Mouse (Mus musculus): ENCODE results near the gene Siva1. TPM values are rescaled to one million over a fixed set of nuclear protein-coding genes. Genes with fewer than 3 reads are reported as not detected.

Siva1 gene
- polyA plus RNA-seq, 1 experiment from 2014 or later, result 222 TPM

GRCm38 (mm10) chr12:112604022-112604421 is 40.5 kb upstream of the Siva1 start:
- no peak overlapping the region for H3K9ac ChIP-seq (ENCODE audit: low read depth, low read length)
- no peaks in the 10 kb centered on the region for H3K9me3 ChIP-seq (ENCODE audit: control insufficient read depth, low read length)
- no peaks in the 10 kb centered on the region for H3K27me3 ChIP-seq (replicated peaks; ENCODE audit: control insufficient read depth, insufficient read depth, low read length)
- peaks cover 16% of the 10 kb centered on the region for H3K4me1 ChIP-seq (replicated peaks; ENCODE audit: control insufficient read depth, insufficient read depth, low read length)
- WGBS, result 70% methylated on average over 5 of the region's 5 CpGs
- no peak for ATAC-seq (replicated peaks; ENCODE audit: low FRiP score)
- H3K36me3 ChIP-seq (ENCODE audit: control insufficient read depth, insufficient read depth, low read length), result peaks cover 22% of the 10 kb centered on the region
- H3K27ac ChIP-seq (ENCODE audit: low read depth, low read length), result no peak overlapping the region
- no peak overlapping the region for H3K4me2 ChIP-seq
- H3K4me3 ChIP-seq (ENCODE audit: low read depth, low read length), result no peak overlapping the region
- DNase-seq (ENCODE audit: low spot score), result no peak

GRCm38 (mm10) chr12:112604709-112605649 is 39.5 kb upstream of the Siva1 start:
- Histone ChIP-seq H3K4me2 (no peak overlapping the region), H3K36me3 (ENCODE audit: control insufficient read depth, insufficient read depth, low read length) (peaks cover 27% of the 10 kb centered on the region), H3K27me3 (replicated peaks; ENCODE audit: control insufficient read depth, insufficient read depth, low read length) (no peaks in the 10 kb centered on the region), H3K9me3 (ENCODE audit: control insufficient read depth, low read length) (no peaks in the 10 kb centered on the region), H3K4me3 (ENCODE audit: low read depth, low read length) (no peak overlapping the region), H3K27ac (ENCODE audit: low read depth, low read length) (no peak overlapping the region), H3K9ac (ENCODE audit: low read depth, low read length) (no peak overlapping the region), H3K4me1 (replicated peaks; ENCODE audit: control insufficient read depth, insufficient read depth, low read length) (peaks cover 8% of the 10 kb centered on the region)
- ATAC-seq (replicated peaks; ENCODE audit: low FRiP score) (peak; percentile 37), DNase-seq (ENCODE audit: low spot score) (no peak)
- WGBS, result 68% methylated on average over 20 of the region's 20 CpGs

GRCm38 (mm10) chr12:112605766-112606165 is 38.7 kb upstream of the Siva1 start:
- Histone ChIP-seq H3K27me3 (replicated peaks; ENCODE audit: control insufficient read depth, insufficient read depth, low read length) (no peaks in the 10 kb centered on the region), H3K9me3 (ENCODE audit: control insufficient read depth, low read length) (no peaks in the 10 kb centered on the region), H3K4me3 (ENCODE audit: low read depth, low read length) (no peak overlapping the region), H3K27ac (ENCODE audit: low read depth, low read length) (no peak overlapping the region), H3K4me2 (no peak overlapping the region), H3K36me3 (ENCODE audit: control insufficient read depth, insufficient read depth, low read length) (peaks cover 24% of the 10 kb centered on the region), H3K9ac (ENCODE audit: low read depth, low read length) (no peak overlapping the region), H3K4me1 (replicated peaks; ENCODE audit: control insufficient read depth, insufficient read depth, low read length) (peaks cover under 1% of the 10 kb centered on the region; the same call in 1 of the 2 replicates)
- WGBS, result 51% methylated on average over 6 of the region's 6 CpGs
- peak; percentile 71 for DNase-seq (ENCODE audit: low spot score)
- peak; percentile 71 for ATAC-seq (replicated peaks; ENCODE audit: low FRiP score)

- no peak overlapping the region for H3K9ac ChIP-seq (ENCODE audit: low read depth, low read length)
- ATAC-seq (replicated peaks; ENCODE audit: low FRiP score), result no peak
- DNase-seq (ENCODE audit: low spot score), result no peak
- H3K27ac ChIP-seq (ENCODE audit: low read depth, low read length), result no peak overlapping the region
- peaks cover 20% of the 10 kb centered on the region for H3K36me3 ChIP-seq (ENCODE audit: control insufficient read depth, insufficient read depth, low read length)
- no peak overlapping the region for H3K4me3 ChIP-seq (ENCODE audit: low read depth, low read length)
- 84% methylated on average over 6 of the region's 6 CpGs for WGBS
- H3K9me3 ChIP-seq (ENCODE audit: control insufficient read depth, low read length), result no peaks in the 10 kb centered on the region
- no peak overlapping the region for H3K4me2 ChIP-seq
- H3K27me3 ChIP-seq (replicated peaks; ENCODE audit: control insufficient read depth, insufficient read depth, low read length), result no peaks in the 10 kb centered on the region
- H3K4me1 ChIP-seq (replicated peaks; ENCODE audit: control insufficient read depth, insufficient read depth, low read length), result no peaks in the 10 kb centered on the region
These were observed 37.5 kb upstream of the Siva1 start for GRCm38 (mm10) chr12:112606998-112607397.

GRCm38 (mm10) chr12:112609031-112609430 is 35.4 kb upstream of the Siva1 start:
- no peak for ATAC-seq (replicated peaks; ENCODE audit: low FRiP score)
- Histone ChIP-seq H3K9me3 (ENCODE audit: control insufficient read depth, low read length) (no peaks in the 10 kb centered on the region), H3K4me1 (replicated peaks; ENCODE audit: control insufficient read depth, insufficient read depth, low read length) (no peaks in the 10 kb centered on the region), H3K4me2 (no peak overlapping the region), H3K9ac (ENCODE audit: low read depth, low read length) (no peak overlapping the region), H3K4me3 (ENCODE audit: low read depth, low read length) (no peak overlapping the region), H3K27me3 (replicated peaks; ENCODE audit: control insufficient read depth, insufficient read depth, low read length) (no peaks in the 10 kb centered on the region), H3K36me3 (ENCODE audit: control insufficient read depth, insufficient read depth, low read length) (peaks cover 16% of the 10 kb centered on the region; the same call in 1 of the 2 replicates), H3K27ac (ENCODE audit: low read depth, low read length) (no peak overlapping the region)
- DNase-seq (ENCODE audit: low spot score), result no peak
- WGBS, result 86% methylated on average over 10 of the region's 10 CpGs

- Histone ChIP-seq H3K9me3 (ENCODE audit: control insufficient read depth, low read length) (no peaks in the 10 kb centered on the region), H3K4me2 (no peak overlapping the region), H3K4me3 (ENCODE audit: low read depth, low read length) (no peak overlapping the region), H3K27ac (ENCODE audit: low read depth, low read length) (no peak overlapping the region), H3K9ac (ENCODE audit: low read depth, low read length) (no peak overlapping the region), H3K27me3 (replicated peaks; ENCODE audit: control insufficient read depth, insufficient read depth, low read length) (peaks cover 14% of the 10 kb centered on the region), H3K4me1 (replicated peaks; ENCODE audit: control insufficient read depth, insufficient read depth, low read length) (peaks cover 29% of the 10 kb centered on the region), H3K36me3 (ENCODE audit: control insufficient read depth, insufficient read depth, low read length) (no peaks in the 10 kb centered on the region)
- ATAC-seq (replicated peaks; ENCODE audit: low FRiP score) (no peak), DNase-seq (ENCODE audit: low spot score) (no peak)
- WGBS, result 47% methylated on average over 9 of the region's 9 CpGs
These were observed 27.8 kb upstream of the Siva1 start for GRCm38 (mm10) chr12:112616668-112617067.

GRCm38 (mm10) chr12:112617184-112617583 is 27.3 kb upstream of the Siva1 start:
- DNase-seq (ENCODE audit: low spot score) (no peak), ATAC-seq (replicated peaks; ENCODE audit: low FRiP score) (no peak)
- Histone ChIP-seq H3K27ac (ENCODE audit: low read depth, low read length) (no peak overlapping the region), H3K9me3 (ENCODE audit: control insufficient read depth, low read length) (no peaks in the 10 kb centered on the region), H3K9ac (ENCODE audit: low read depth, low read length) (no peak overlapping the region), H3K36me3 (ENCODE audit: control insufficient read depth, insufficient read depth, low read length) (no peaks in the 10 kb centered on the region), H3K4me1 (replicated peaks; ENCODE audit: control insufficient read depth, insufficient read depth, low read length) (peaks cover 34% of the 10 kb centered on the region), H3K27me3 (replicated peaks; ENCODE audit: control insufficient read depth, insufficient read depth, low read length) (peaks cover 15% of the 10 kb centered on the region), H3K4me2 (no peak overlapping the region), H3K4me3 (ENCODE audit: low read depth, low read length) (no peak overlapping the region)
- WGBS, result 62% methylated on average over 11 of the region's 11 CpGs

GRCm38 (mm10) chr12:112617898-112618380 is 26.5 kb upstream of the Siva1 start:
- Histone ChIP-seq H3K4me1 (replicated peaks; ENCODE audit: control insufficient read depth, insufficient read depth, low read length) (peaks cover 37% of the 10 kb centered on the region), H3K9ac (ENCODE audit: low read depth, low read length) (0 out of 2 replicates have a peak overlapping the region, but pooled peaks have one; percentile 20), H3K4me2 (no peak overlapping the region), H3K4me3 (ENCODE audit: low read depth, low read length) (no peak overlapping the region), H3K9me3 (ENCODE audit: control insufficient read depth, low read length) (no peaks in the 10 kb centered on the region), H3K36me3 (ENCODE audit: control insufficient read depth, insufficient read depth, low read length) (no peaks in the 10 kb centered on the region), H3K27me3 (replicated peaks; ENCODE audit: control insufficient read depth, insufficient read depth, low read length) (peaks cover 15% of the 10 kb centered on the region), H3K27ac (ENCODE audit: low read depth, low read length) (no peak overlapping the region)
- 10% methylated on average over 8 of the region's 8 CpGs for WGBS
- ATAC-seq (replicated peaks; ENCODE audit: low FRiP score), result peak; percentile 67
- DNase-seq (ENCODE audit: low spot score), result peak; percentile 74
